Mouse (Mus musculus) myocyte (in vitro differentiated cells): ENCODE measurements around the gene Vmp1. TPM values are rescaled to one million over a fixed set of nuclear protein-coding genes. Genes with fewer than 3 reads are reported as not detected.

ENCODE experiments used
- H3K27me3 ChIP-seq: one replicate; pipeline ENCODE4 v1.6.1; 2011; ENCODE audit not compliant: control insufficient read depth, insufficient read depth, insufficient read length
- H3K36me3 ChIP-seq: one replicate; pipeline ENCODE4 v1.6.1; 2011; ENCODE audit not compliant: control insufficient read depth, insufficient read depth
- H3K4me2 ChIP-seq: one replicate; pipeline ENCODE4 v1.6.1; 2011; ENCODE audit warnings: low read depth, control low read depth
- H3K4me3 ChIP-seq: one replicate; pipeline ENCODE4 v1.5.1; 2011; ENCODE audit warnings: mild to moderate bottlenecking, control low read depth, moderate library complexity
- H3K79me2 ChIP-seq: one replicate; pipeline ENCODE4 v1.6.1; 2011; ENCODE audit not compliant: control insufficient read depth, insufficient read depth
- H3ac ChIP-seq: one replicate; pipeline ENCODE4 v1.6.1; 2011; ENCODE audit not compliant: control insufficient read depth, insufficient read length
- CEBPB ChIP-seq: IDR thresholded peaks from 2 replicates; pipeline ENCODE4 v1.6.1; 2011; ENCODE audit warnings: mild to moderate bottlenecking, moderate library complexity; ENCODE audit not compliant: poor library complexity, insufficient read depth, severe bottlenecking
- E2F4 ChIP-seq: IDR thresholded peaks from one replicate; pipeline ENCODE4 v1.6.1; 2011; ENCODE audit warnings: mild to moderate bottlenecking, control low read depth, moderate library complexity; ENCODE audit not compliant: insufficient read depth
- MAX ChIP-seq: IDR thresholded peaks from one replicate; pipeline ENCODE4 v1.6.1; 2011; ENCODE audit warnings: low read depth, mild to moderate bottlenecking, control low read depth
- MYOG ChIP-seq, 3 experiments: IDR thresholded peaks; one replicate each; pipeline ENCODE4 v1.6.1; 2011; ENCODE audit warnings: control low read depth in 2 of 3, low read depth in 2 of 3, mild to moderate bottlenecking in 2 of 3; ENCODE audit not compliant: insufficient read length in 2 of 3, control insufficient read depth in 1 of 3, insufficient read depth in 1 of 3
- POLR2A ChIP-seq: IDR thresholded peaks from one replicate; pipeline ENCODE4 v1.6.1; 2011; ENCODE audit warnings: low read depth, mild to moderate bottlenecking, control low read depth, moderate library complexity; ENCODE audit not compliant: insufficient read length
- POLR2AphosphoS2 ChIP-seq: IDR thresholded peaks from one replicate; pipeline ENCODE4 v1.6.1; 2011; ENCODE audit warnings: low read depth, control low read depth; ENCODE audit not compliant: insufficient read length
- REST ChIP-seq: IDR thresholded peaks from one replicate; pipeline ENCODE4 v1.6.1; 2011; ENCODE audit warnings: mild to moderate bottlenecking, control low read depth, moderate library complexity; ENCODE audit not compliant: insufficient read depth, insufficient read length
- TCF12 ChIP-seq: IDR thresholded peaks from one replicate; pipeline ENCODE4 v1.6.1; 2011; ENCODE audit warnings: mild to moderate bottlenecking, control low read depth; ENCODE audit not compliant: poor library complexity, insufficient read depth, severe bottlenecking
- TCF3 ChIP-seq: IDR thresholded peaks from one replicate; pipeline ENCODE4 v1.6.1; 2011; ENCODE audit warnings: low read depth, control low read depth; ENCODE audit not compliant: insufficient read length
- USF1 ChIP-seq: IDR thresholded peaks from one replicate; pipeline ENCODE4 v1.6.1; 2011; ENCODE audit warnings: low read depth, mild to moderate bottlenecking, control low read depth, moderate library complexity
- polyA plus RNA-seq: library from polyadenylated mRNA; unstranded; fragments of >200 nt; fragmentation: generic; extraction: Trizol; gene quantifications from one replicate; pipeline ENCODE4 v1.2.1, GENCODE M21; 2012; ENCODE audit warnings: missing spikeins

The Vmp1 gene
- polyA plus RNA-seq, 1 experiment, result 169 TPM

DNA sequence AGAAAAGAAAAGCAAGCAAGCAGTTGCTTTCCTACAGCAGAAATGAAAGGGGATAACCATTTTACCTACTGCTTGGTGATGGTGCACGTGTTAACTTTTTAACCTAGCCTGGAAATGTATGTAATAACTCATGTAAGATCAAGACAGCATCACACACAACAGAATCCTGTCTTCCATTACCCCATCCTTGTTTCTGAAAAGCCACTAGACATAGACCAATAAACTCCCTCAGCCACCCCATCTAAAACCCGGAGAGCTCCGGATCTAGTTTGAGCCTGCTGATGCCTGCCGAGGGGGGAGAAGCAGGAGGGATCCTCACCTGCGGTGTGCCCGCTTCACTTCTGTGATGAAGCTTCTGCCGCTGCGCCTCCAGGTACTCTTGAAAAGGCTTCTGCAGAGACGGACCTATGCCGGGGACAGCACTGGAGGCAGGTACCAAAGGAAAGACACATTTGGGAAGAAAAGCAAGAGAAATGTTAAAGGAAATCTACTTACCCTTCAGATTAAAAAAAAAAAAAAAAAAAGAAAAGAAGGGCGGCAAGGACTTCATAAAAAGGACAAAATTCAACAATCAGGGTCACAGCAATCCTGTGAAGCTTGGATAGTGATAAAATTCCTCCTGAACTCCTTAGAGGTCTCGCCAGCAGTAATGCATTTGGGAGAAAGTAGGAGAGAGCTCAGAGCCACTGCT lies 97.3 kb downstream of the Vmp1 start:
- TF ChIP-seq CEBPB (no peak), E2F4 (no peak), TCF3 (no peak), POLR2AphosphoS2 (peak; percentile 68), POLR2A (peak; percentile 48), MYOG (IDR thresholded peaks at IDR 0.05; ENCODE audit: control insufficient read depth in 1 of 3, insufficient read depth in 1 of 3, insufficient read length in 2 of 3, low read depth in 2 of 3) (peak in 1 of 3 experiments; percentile 13), USF1 (no peak)
- H3K36me3 ChIP-seq, result peaks cover 42% of the 10 kb centered on the region
- peak overlapping the region; percentile 73 for H3ac ChIP-seq

GRCm38 (mm10) chr11:86585598-86585984 lies 98.0 kb downstream of the Vmp1 start:
- peaks cover 69% of the 10 kb centered on the region for H3K79me2 ChIP-seq
- H3K27me3 ChIP-seq, result no peaks in the 10 kb centered on the region
- H3K36me3 ChIP-seq, result peaks cover 38% of the 10 kb centered on the region
- peak overlapping the region; percentile 93 for H3K4me3 ChIP-seq
- peak overlapping the region; percentile 73 for H3ac ChIP-seq
- peak; percentile 72 for TF ChIP-seq POLR2AphosphoS2
- no peak for TF ChIP-seq MYOG (IDR thresholded peaks at IDR 0.05; ENCODE audit: control insufficient read depth in 1 of 3, insufficient read depth in 1 of 3, insufficient read length in 2 of 3, low read depth in 2 of 3)
- no peak for TF ChIP-seq TCF12
- TF ChIP-seq E2F4, result no peak
- peak; percentile 51 for TF ChIP-seq POLR2A
- peak overlapping the region; percentile 92 for H3K4me2 ChIP-seq

More for the DNA sequence above, 97.3 kb downstream of the Vmp1 start:
- peak overlapping the region; percentile 36 for H3K4me2 ChIP-seq
- peaks cover 76% of the 10 kb centered on the region for H3K79me2 ChIP-seq
- H3K27me3 ChIP-seq, result no peaks in the 10 kb centered on the region
- H3K4me3 ChIP-seq, result peak overlapping the region; percentile 93

DNA sequence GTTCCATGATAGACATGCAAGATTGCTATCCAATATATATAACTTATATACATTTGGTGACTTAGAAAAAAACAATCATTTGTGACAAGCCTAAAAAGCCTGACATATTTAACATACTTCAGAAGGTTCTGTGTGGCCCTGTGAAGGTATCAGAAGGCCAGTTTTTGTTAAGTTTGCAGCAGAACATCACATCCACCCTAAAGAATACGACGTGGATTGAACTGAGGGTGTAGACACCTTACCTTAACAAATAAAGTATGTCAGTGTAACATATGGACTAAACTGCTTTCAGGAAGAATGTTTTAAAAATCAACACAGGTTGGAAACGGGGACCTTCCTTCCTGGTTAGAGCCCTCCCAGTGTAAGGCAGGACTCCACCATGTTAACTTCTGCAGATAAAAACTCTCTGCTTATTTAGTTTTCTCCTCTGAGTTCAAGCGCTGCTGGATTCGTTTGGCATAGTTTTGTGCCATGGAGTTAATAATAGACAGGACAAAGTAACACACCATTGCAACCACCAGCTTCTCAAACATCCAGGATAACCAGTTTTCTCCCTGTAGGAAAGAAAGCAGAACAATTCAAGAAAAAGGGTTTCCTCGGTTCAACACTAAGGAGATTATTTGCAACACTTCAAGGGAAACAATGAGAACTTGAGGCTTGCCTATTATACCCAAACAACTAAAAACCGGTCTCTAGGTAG lies 98.6 kb downstream of the Vmp1 start:
- Histone ChIP-seq H3K79me2 (peaks cover 64% of the 10 kb centered on the region), H3ac (peak overlapping the region; percentile 73), H3K4me2 (peak overlapping the region; percentile 92), H3K4me3 (peak overlapping the region; percentile 93), H3K27me3 (no peaks in the 10 kb centered on the region), H3K36me3 (peaks cover 35% of the 10 kb centered on the region)
- TF ChIP-seq MAX (no peak), POLR2A (peak; percentile 16)

GRCm38 (mm10) chr11:86583990-86584897 lies 99.4 kb downstream of the Vmp1 start:
- TF ChIP-seq POLR2AphosphoS2, result peak; percentile 98
- no peak for TF ChIP-seq MYOG (IDR thresholded peaks at IDR 0.05; ENCODE audit: control insufficient read depth in 1 of 3, insufficient read depth in 1 of 3, insufficient read length in 2 of 3, low read depth in 2 of 3)
- TF ChIP-seq TCF3, result no peak
- TF ChIP-seq CEBPB, result no peak
- TF ChIP-seq REST, result no peak
- peak; percentile 77 for TF ChIP-seq POLR2A
- TF ChIP-seq MAX, result no peak
- no peak for TF ChIP-seq E2F4
- peak overlapping the region; percentile 92 for H3K4me2 ChIP-seq
- H3K4me3 ChIP-seq, result peak overlapping the region; percentile 93

DNA sequence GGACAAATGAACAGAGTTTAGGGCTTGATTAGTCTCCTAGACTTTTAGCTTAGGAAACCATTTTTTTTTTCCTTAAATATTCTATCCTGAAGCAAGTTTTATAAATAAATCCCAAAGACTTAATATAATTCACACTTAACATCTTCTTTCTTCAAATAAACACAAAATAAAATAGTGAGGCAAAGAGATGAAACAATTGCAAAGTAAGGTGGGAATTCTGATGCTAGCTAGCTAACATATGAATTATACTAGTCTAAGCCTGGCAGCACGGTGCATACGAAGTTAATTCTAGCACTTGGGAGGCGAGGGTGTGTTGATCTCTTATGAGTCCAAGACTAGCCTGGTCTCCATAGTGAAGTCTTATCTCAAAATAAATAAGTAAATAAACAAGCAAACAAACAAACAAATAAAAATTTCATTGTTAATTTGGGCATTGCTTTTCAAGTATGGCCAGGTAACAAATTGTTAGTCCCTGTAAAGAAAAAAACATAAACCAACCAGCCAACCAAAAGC lies 100.3 kb downstream of the Vmp1 start:
- no peak for TF ChIP-seq CEBPB
- no peak for TF ChIP-seq MYOG (IDR thresholded peaks at IDR 0.05; ENCODE audit: control insufficient read depth in 1 of 3, insufficient read depth in 1 of 3, insufficient read length in 2 of 3, low read depth in 2 of 3)
- peak; percentile 78 for TF ChIP-seq POLR2AphosphoS2
- no peak for TF ChIP-seq USF1
- TF ChIP-seq POLR2A, result peak; percentile 52
- peaks cover 35% of the 10 kb centered on the region for H3K36me3 ChIP-seq

More at GRCm38 (mm10) chr11:86583990-86584897, 99.4 kb downstream of the Vmp1 start:
- Histone ChIP-seq H3ac (no peak overlapping the region), H3K27me3 (no peaks in the 10 kb centered on the region), H3K36me3 (peaks cover 35% of the 10 kb centered on the region), H3K79me2 (peaks cover 56% of the 10 kb centered on the region)

More for the DNA sequence above, 100.3 kb downstream of the Vmp1 start:
- no peaks in the 10 kb centered on the region for H3K27me3 ChIP-seq
- peak overlapping the region; percentile 93 for H3K4me3 ChIP-seq
- peak overlapping the region; percentile 92 for H3K4me2 ChIP-seq
- H3K79me2 ChIP-seq, result peaks cover 48% of the 10 kb centered on the region
- H3ac ChIP-seq, result no peak overlapping the region
